Mouse (Mus musculus): ENCODE results near the gene Slc7a4.

GRCm38 (mm10) chr16:17566186-17566585 lies 16.8 kb downstream of the Slc7a4 start:
- TF ChIP-seq CTCF (conservative IDR thresholded peaks at IDR 0.05 in 1 of 2, IDR thresholded peaks at IDR 0.05 in 1 of 2; ENCODE audit: low read depth in 2 of 2, low read length in 2 of 2) (peak in 1 of 2 experiments; percentile 36; a peak in 1 of 4 replicates), MAX (IDR thresholded peaks at IDR 0.05; ENCODE audit: low read length) (no peak), MAFK (IDR thresholded peaks at IDR 0.05; ENCODE audit: insufficient replicate concordance, low read length) (no peak), TCF12 (IDR thresholded peaks at IDR 0.05; ENCODE audit: low read depth, low read length) (no peak), USF2 (conservative IDR thresholded peaks at IDR 0.05; ENCODE audit: low read depth, low read length) (no peak)
